Mouse (Mus musculus) retina, postnatal 7 days (tissue): ENCODE data around the gene Rara.

ENCODE experiments used
- DNase-seq: peaks from one replicate; pipeline ENCODE4 v3.0.0-alpha.2; 2012; ENCODE audit warnings: low read depth, low spot score

Gene Rara

GRCm38 (mm10) chr11:98937914-98938694 lies 10.5 kb downstream of the Rara start:
- DNase-seq: no peak

GRCm38 (mm10) chr11:98938701-98939083 lies 11.1 kb downstream of the Rara start:
- no peak for DNase-seq

DNA sequence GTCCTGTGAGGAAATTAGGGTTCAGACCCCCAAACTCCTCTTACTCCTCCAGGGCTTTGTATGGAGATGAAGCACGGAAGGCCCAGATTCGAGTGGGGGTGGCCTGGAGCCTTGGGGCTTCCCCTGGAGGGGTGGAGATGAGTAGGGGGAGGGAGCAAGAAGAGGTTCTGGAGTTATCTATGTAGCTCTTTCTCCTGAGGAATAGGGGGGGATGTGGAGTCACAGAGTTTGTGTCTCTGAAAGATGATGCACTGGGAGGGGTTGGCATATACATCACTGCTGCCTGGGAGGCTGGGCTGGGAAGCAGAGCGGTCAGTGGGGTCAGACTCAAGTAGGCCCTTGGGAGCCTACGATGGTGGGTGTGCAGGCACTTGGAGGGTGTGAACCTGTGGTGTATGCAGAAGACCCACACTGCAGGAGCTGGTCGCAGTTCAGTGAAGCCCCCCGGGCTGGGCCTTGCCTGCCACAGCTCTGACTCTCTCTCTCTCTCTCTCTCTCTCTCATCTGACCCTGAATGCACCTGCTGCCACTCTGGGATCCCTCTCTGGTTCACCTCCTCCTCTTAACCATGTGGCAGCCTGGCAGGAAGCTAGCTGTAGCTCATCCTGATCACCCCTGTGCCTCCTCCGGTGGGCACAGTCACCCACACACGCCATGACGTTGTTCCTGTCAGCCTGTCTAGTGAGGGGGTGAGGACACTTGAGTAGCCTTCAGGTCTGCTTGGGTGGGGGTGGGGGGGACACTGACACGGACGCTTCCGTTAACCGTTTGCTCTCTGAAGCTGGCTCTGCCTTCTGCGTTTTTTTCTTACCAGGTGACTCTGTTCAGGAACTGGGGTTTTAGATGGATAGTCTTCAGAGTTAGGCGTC lies 11.7 kb downstream of the Rara start:
- DNase-seq: no peak

GRCm38 (mm10) chr11:98939953-98940641 lies 12.5 kb downstream of the Rara start:
- no peak for DNase-seq

GRCm38 (mm10) chr11:98940776-98941175 lies 13.2 kb downstream of the Rara start:
- DNase-seq: no peak

GRCm38 (mm10) chr11:98941341-98941825 lies 13.8 kb downstream of the Rara start:
- no peak for DNase-seq

GRCm38 (mm10) chr11:98941826-98942550 lies 14.4 kb downstream of the Rara start:
- DNase-seq: no peak

DNA sequence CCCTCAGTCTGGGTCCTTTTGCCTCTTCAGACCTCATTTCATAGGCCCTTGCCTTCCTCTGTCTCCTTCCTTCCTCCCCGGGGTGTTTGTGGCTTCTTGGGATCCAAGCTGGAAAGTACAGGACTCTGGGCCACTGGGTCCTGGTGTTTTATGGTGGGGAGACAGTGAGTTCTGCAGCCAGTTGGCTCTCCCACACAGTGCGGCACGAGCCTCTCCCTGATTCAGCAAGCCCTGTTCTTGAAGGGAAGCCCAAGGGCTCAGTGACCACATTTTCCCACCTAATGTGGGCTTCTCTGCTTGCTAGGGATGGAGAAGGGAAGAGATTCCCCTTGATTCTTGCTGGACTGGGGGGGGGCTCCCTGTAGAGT lies 14.9 kb downstream of the Rara start:
- DNase-seq: no peak

- no peak for DNase-seq
Observed at GRCm38 (mm10) chr11:98942923-98943641, 15.5 kb downstream of the Rara start.

- no peak for DNase-seq
Observed at GRCm38 (mm10) chr11:98943741-98944461, 16.3 kb downstream of the Rara start.

DNA sequence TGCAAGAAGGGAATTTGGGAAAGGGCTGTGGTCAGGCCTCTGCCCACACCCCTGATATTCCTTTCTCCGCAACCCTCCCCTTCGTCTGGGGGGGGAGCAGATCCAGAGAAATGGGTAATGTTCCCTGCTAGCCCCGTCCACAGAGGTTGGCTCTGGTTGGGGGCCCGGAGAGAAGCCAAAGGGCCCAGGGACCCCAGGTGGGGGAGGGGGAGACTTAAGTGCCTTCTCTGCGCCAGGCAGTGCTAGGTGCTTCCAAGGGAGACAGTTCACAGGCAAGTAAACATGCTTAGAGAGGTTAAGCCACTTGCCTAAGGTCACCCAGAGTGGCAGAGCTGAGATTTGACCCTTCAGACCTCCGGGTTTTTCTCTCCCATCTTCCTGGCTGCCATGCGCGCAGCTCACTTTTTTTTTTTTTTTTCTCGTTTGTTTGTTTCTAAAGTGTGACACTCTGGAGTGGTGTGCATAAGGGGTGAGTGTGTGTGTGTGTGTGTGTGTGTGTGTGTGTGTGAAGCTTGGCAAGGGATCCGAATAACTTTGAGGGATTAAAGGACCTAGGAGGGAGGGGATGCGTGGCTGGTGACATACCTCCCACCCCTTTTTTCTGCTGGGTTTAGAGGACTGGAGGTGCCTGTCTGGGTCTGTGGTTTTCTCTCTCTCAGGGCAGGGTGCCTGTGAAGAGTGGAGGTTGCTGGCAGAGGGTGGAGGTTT lies 17.4 kb downstream of the Rara start:
- DNase-seq: no peak

DNA sequence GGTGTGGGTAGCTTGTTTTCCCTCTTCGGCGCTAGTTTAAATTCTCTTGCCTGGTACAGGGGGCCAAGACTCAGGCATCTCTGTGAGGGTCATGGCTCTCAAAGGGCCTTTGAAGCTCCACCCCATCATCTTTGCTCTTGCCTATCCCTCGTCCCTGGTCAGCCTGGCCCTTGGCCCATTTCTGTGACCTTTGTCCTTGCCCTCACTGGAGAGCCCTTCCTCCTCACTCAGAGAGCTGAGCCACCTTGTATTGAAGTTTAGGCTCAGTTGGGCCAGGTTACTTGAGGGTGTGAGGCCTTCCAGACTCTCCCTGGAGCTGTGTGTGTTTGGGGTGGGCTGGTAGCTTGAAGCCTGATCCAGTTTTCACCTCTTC lies 18.0 kb downstream of the Rara start:
- no peak for DNase-seq

GRCm38 (mm10) chr11:98947969-98948569 lies 20.5 kb downstream of the Rara start:
- DNase-seq: no peak

DNA sequence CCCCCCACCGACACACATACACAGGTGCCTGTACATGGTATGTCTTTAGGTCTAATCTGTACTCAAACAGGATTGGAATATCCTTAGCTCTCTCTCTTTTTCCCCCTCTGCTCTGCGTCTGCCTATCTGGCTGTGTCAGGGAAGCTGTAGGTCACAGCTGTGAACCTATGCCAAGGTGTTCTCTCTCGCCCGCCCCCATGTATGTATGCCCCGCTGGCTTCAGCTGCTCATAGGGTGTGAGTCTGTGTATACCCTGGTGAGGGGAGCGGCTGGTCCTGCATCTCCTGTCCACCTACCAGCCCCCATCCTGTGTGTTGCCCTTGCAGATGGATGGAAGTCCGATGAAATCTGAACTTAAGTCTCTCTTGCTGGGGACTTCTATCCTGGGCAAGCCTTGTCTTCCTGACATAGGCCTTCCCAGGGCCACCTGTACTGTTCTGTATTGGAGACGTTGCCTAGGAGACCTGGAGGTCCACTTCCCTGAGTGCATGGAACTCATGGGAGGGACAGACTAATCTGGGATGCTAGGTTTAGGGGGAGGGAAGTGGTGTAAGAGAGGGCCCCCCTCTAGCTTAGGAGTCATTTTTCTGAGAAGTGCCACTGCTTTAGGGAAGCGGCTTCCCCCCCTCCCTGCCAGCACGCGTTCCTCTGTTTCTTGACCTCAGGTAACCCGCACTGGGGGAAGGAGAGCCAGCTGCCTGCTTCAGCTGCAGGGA lies 21.8 kb downstream of the Rara start:
- DNase-seq: no peak

- no peak for DNase-seq
Observed at GRCm38 (mm10) chr11:98949958-98950460, 22.4 kb downstream of the Rara start.

DNA sequence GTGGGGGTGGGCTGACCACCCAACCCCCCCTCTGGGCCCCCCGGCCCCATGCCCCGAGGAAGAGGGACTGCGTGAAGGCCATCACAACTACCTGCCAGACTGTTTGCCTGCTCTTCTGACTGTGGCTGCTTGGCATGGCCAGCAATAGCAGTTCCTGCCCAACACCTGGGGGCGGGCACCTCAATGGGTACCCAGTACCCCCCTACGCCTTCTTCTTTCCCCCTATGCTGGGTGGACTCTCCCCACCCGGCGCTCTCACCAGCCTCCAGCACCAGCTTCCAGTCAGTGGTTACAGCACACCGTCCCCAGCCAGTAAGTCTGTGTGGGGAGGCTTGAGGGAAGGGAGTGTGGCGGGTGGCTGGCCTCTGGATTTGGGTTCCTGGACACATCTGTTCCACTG lies 22.9 kb downstream of the Rara start:
- no peak for DNase-seq

DNA sequence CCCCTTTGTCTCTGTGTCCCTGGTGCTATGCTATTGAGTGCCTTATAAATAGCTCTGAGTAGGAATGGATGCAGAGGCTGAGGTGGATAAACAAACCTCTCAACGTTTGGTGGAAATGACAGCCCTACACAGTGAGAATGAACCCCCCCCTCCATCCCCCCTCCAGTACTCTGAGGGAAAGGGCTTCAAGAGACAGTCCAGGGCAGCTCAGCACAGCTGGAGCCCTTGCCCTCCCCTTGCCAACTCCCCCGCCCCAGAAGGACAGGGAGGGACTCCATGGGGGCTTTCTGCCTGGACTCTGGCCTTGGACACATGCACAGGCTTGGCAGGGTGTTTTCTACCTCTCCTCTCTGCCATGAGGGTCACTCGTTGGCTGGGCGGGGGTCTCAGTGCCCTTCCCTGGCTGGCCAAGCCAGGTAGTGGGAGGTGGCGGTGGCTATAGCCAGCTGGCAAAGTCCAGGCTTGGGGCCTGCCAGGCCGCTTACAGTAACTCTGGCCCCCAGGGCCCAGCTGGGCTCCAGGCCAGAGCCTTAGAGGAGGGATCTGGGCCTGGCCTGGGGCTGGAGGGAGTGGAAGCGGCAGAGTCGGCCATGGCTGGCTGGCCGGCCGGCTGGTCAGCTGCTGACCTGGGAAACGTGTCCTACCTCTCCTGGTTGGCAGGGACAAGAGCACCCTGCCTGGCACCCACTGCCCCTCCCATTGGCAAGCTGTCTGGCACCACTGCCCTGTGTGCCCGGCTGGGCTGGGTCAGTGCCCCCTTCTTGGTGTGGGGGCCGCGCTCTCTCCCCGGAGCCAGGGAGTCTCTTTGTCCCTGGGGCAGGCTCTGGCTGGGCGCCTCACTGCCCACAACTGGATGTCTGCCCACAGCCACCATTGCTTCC lies 23.6 kb downstream of the Rara start:
- DNase-seq: no peak
